Mouse (Mus musculus) kidney, adult 2 months (tissue): ENCODE results near the gene Ift122.

ENCODE experiments used
- CTCF ChIP-seq: fragments of 200-500 bp; conservative IDR thresholded peaks from 2 replicates; pipeline ENCODE4 v1.5.1; 2011; ENCODE audit warnings: low read depth, mild to moderate bottlenecking, control low read depth, low read length, moderate library complexity, mixed read lengths; ENCODE audit not compliant: insufficient read depth, insufficient read length
- POLR2A ChIP-seq: fragments of 200-500 bp; IDR thresholded peaks from one replicate; pipeline ENCODE4 v1.6.1; 2011; ENCODE audit warnings: low read depth, low read length, control low read depth

- TF ChIP-seq CTCF = no peak
- TF ChIP-seq POLR2A = no peak
Measured at GRCm38 (mm10) chr6:115897117-115897516, 43.8 kb downstream of the Ift122 start.
